Mouse (Mus musculus) C2C12 (cell line): ENCODE results near the gene Pym1. TPM values are rescaled to one million over a fixed set of nuclear protein-coding genes. Genes with fewer than 3 reads are reported as not detected.
"Not testable (repeated sequence)": the region's sequence is repeated elsewhere in the genome, so short reads cannot be mapped to it uniquely, and the experiment has no call there.

ENCODE experiments used
- H3K27me3 ChIP-seq: one replicate; pipeline ENCODE4 v1.6.1; 2011; ENCODE audit not compliant: control insufficient read depth, insufficient read depth, insufficient read length
- H3K36me3 ChIP-seq: one replicate; pipeline ENCODE4 v1.6.1; 2011; ENCODE audit not compliant: control insufficient read depth, insufficient read depth
- H3K4me3 ChIP-seq: one replicate; pipeline ENCODE4 v1.5.1; 2011; ENCODE audit warnings: mild to moderate bottlenecking, control low read depth; ENCODE audit not compliant: poor library complexity, insufficient read depth, severe bottlenecking
- H3K79me2 ChIP-seq: one replicate; pipeline ENCODE4 v1.6.1; 2011; ENCODE audit not compliant: control insufficient read depth, insufficient read depth
- H3K79me3 ChIP-seq: one replicate; pipeline ENCODE4 v1.6.1; 2011; ENCODE audit warnings: low read depth, control low read depth
- H3ac ChIP-seq: one replicate; pipeline ENCODE3; 2011; ENCODE audit warnings: low read depth; ENCODE audit not compliant: control insufficient read depth, insufficient read length
- CEBPB ChIP-seq: IDR thresholded peaks from one replicate; pipeline ENCODE4 v1.6.1; 2011; ENCODE audit warnings: low read depth, mild to moderate bottlenecking, control low read depth, moderate library complexity
- CTCF ChIP-seq: IDR thresholded peaks from one replicate; pipeline ENCODE4 v1.5.1; 2011; ENCODE audit not compliant: control insufficient read depth, insufficient read depth, insufficient read length
- FOSL1 ChIP-seq: IDR thresholded peaks from one replicate; pipeline ENCODE4 v1.8.0; 2011; ENCODE audit warnings: mild to moderate bottlenecking, low read length; ENCODE audit not compliant: poor library complexity, insufficient read depth, severe bottlenecking
- MAX ChIP-seq: IDR thresholded peaks from one replicate; pipeline ENCODE4 v1.6.1; 2011; ENCODE audit warnings: mild to moderate bottlenecking, control low read depth
- MYOD1 ChIP-seq: IDR thresholded peaks from one replicate; pipeline ENCODE4 v1.6.1; 2011; ENCODE audit warnings: low read depth; ENCODE audit not compliant: control insufficient read depth, insufficient read length
- MYOG ChIP-seq: IDR thresholded peaks from one replicate; pipeline ENCODE4 v1.6.1; 2011; ENCODE audit not compliant: control insufficient read depth, insufficient read length; ENCODE audit errors: extremely low read depth
- USF1 ChIP-seq: IDR thresholded peaks from one replicate; pipeline ENCODE4 v1.6.1; 2011; ENCODE audit warnings: low read depth, mild to moderate bottlenecking, control low read depth, moderate library complexity
- polyA plus RNA-seq: library from polyadenylated mRNA; unstranded; fragments of >200 nt; fragmentation: generic; extraction: Trizol; gene quantifications from one replicate; pipeline ENCODE4 v1.2.1, GENCODE M21; 2012; ENCODE audit warnings: missing spikeins

Gene Pym1
- polyA plus RNA-seq, 1 experiment = 38.0 TPM

- Histone ChIP-seq H3K36me3 (peaks cover 37% of the 10 kb centered on the region), H3K4me3 (peak within 1 kb of the TSS; percentile 86)
- no peak for TF ChIP-seq CEBPB
- peak; percentile 36 for TF ChIP-seq MAX
Measured at GRCm38 (mm10) chr10:128704491-128705316, 43.0 kb upstream of the Pym1 start, which contains the start of gene Cdk2. Gene Cdk2, minus strand, starts transcription at chr10:128705031.

GRCm38 (mm10) chr10:128705317-128705693, 42.4 kb upstream of the Pym1 start:
- TF ChIP-seq MYOD1 (no peak), FOSL1 (no peak), CTCF (no peak), MAX (no peak), USF1 (no peak), MYOG (no peak), CEBPB (no peak)
- Histone ChIP-seq H3ac (peak overlapping the region; percentile 55), H3K4me3 (no peak overlapping the region), H3K79me2 (peaks cover 26% of the 10 kb centered on the region), H3K27me3 (no peaks in the 10 kb centered on the region), H3K36me3 (peaks cover 32% of the 10 kb centered on the region), H3K79me3 (peaks cover 19% of the 10 kb centered on the region)

More at GRCm38 (mm10) chr10:128704491-128705316, 43.0 kb upstream of the Pym1 start, which contains the start of gene Cdk2:
- H3K27me3 ChIP-seq = no peaks in the 10 kb centered on the region
- H3ac ChIP-seq = peak within 1 kb of the TSS; percentile 55
- peaks cover 26% of the 10 kb centered on the region for H3K79me2 ChIP-seq
- peaks cover 19% of the 10 kb centered on the region for H3K79me3 ChIP-seq

- not testable (repeated sequence) for H3K4me3 ChIP-seq, H3K36me3 ChIP-seq, H3K79me3 ChIP-seq, H3K79me2 ChIP-seq, H3ac ChIP-seq, H3K27me3 ChIP-seq
Measured at GRCm38 (mm10) chr10:128711318-128711717, 36.4 kb upstream of the Pym1 start.

- Histone ChIP-seq H3K4me3 (no peak overlapping the region), H3K79me3 (no peaks in the 10 kb centered on the region), H3K36me3 (no peaks in the 10 kb centered on the region), H3ac (no peak overlapping the region), H3K79me2 (no peaks in the 10 kb centered on the region), H3K27me3 (no peaks in the 10 kb centered on the region)
- TF ChIP-seq MYOG (no peak), USF1 (no peak), CEBPB (no peak), FOSL1 (no peak), CTCF (no peak), MYOD1 (no peak)
Measured at GRCm38 (mm10) chr10:128715559-128716537, 31.8 kb upstream of the Pym1 start.

- H3K27me3 ChIP-seq, H3K79me3 ChIP-seq, H3ac ChIP-seq, H3K36me3 ChIP-seq, H3K4me3 ChIP-seq, H3K79me2 ChIP-seq: not testable (repeated sequence)
Measured at GRCm38 (mm10) chr10:128725466-128725865, 22.2 kb upstream of the Pym1 start.

- Histone ChIP-seq H3K79me3 (no peaks in the 10 kb centered on the region), H3K36me3 (peaks cover 8% of the 10 kb centered on the region), H3K27me3 (no peaks in the 10 kb centered on the region), H3K4me3 (no peak overlapping the region), H3ac (no peak overlapping the region), H3K79me2 (no peaks in the 10 kb centered on the region)
- TF ChIP-seq CTCF = no peak
- TF ChIP-seq MYOD1 = no peak
- no peak for TF ChIP-seq MAX
- no peak for TF ChIP-seq FOSL1
- TF ChIP-seq MYOG = no peak
- TF ChIP-seq CEBPB = no peak
- no peak for TF ChIP-seq USF1
Measured at GRCm38 (mm10) chr10:128728059-128728458, 19.6 kb upstream of the Pym1 start.
